Mouse (Mus musculus) forebrain, embryonic 10.5 days (tissue): Measurements from ENCODE around the gene Higd2a. TPM values are rescaled to one million over a fixed set of nuclear protein-coding genes. Genes with fewer than 3 reads are reported as not detected.

Source experiments
- DNase-seq: peaks from one replicate; pipeline ENCODE4 v3.0.0-alpha.2; 2017; ENCODE audit warnings: low spot score; ENCODE audit errors: extremely low spot score
- H3K27ac ChIP-seq: fragments of 300-500 bp; sonication (generic); 2 replicates; pipeline ENCODE4 v1.5.1; 2016; ENCODE audit warnings: mild to moderate bottlenecking
- H3K27me3 ChIP-seq: fragments of 300-500 bp; sonication (generic); 2 replicates; pipeline ENCODE4 v1.6.1; 2016; ENCODE audit warnings: mild to moderate bottlenecking; ENCODE audit not compliant: poor library complexity, severe bottlenecking
- H3K36me3 ChIP-seq: fragments of 300-500 bp; sonication (generic); replicated peaks from 2 replicates; pipeline ENCODE4 v1.6.1; 2016; ENCODE audit warnings: mild to moderate bottlenecking, moderate library complexity
- H3K4me1 ChIP-seq: fragments of 300-500 bp; sonication (generic); 2 replicates; pipeline ENCODE4 v1.6.1; 2016
- H3K4me3 ChIP-seq: fragments of 300-500 bp; sonication (generic); 2 replicates; pipeline ENCODE4 v1.5.1; 2016; ENCODE audit warnings: mild to moderate bottlenecking, moderate library complexity
- H3K9me3 ChIP-seq: fragments of 300-500 bp; sonication (generic); 2 replicates; pipeline ENCODE4 v1.6.1; 2016; ENCODE audit warnings: mild to moderate bottlenecking, moderate library complexity
- WGBS: fragments of 180-500 bp; shearing (Covaris S2); methylation state at CpG from one replicate; pipeline ENCODE4 v1.1.7; 2016; 5-methylcytosine and 5-hydroxymethylcytosine counted together
- polyA plus RNA-seq: library from polyadenylated mRNA; unstranded; fragments of >200 nt; fragmentation: Nextera tagmentation; extraction: Ambion mirVana; gene quantifications from 2 replicates; pipeline ENCODE4 v1.2.1, GENCODE M21; 2016

The Higd2a gene
- polyA plus RNA-seq, 1 experiment from 2014 or later, result 143 TPM

DNA sequence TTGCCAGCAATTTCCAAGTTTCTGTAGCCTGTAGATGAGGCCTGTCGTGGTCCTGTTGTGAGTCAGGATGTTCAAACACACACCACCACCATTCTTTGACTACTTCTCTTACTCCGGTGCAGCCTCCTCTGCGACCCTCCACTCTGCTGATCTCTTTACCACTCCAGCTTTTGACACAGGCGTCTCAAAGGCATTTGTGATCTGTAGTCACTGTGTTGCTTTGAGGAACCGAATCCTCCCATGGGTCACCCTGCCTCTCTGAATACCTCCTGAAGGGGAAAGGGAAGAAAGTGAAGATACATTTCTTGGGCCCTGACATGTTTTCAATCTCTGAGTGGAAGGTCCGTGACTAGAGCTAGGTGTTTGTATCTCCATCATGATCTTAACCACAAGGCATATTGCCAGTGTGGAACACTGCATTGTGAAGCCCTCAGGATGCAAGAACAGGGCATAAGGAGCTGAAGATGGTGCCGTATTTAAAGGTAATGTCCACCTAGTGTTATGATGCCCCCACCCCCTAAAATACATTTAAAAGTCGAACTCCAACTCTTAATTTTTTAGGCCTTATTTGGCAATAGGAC lies 1.9 kb downstream of the Higd2a start:
- H3K4me1 ChIP-seq, result peaks cover 29% of the 10 kb centered on the region
- no peak overlapping the region for H3K4me3 ChIP-seq
- DNase-seq, result no peak
- no peaks in the 10 kb centered on the region; the same call in 1 of the 2 replicates for H3K27me3 ChIP-seq
- 90% methylated on average over 8 of the region's 8 CpGs for WGBS
- peaks cover 39% of the 10 kb centered on the region for H3K36me3 ChIP-seq
- H3K27ac ChIP-seq, result no peak overlapping the region
- H3K9me3 ChIP-seq, result no peaks in the 10 kb centered on the region

DNA sequence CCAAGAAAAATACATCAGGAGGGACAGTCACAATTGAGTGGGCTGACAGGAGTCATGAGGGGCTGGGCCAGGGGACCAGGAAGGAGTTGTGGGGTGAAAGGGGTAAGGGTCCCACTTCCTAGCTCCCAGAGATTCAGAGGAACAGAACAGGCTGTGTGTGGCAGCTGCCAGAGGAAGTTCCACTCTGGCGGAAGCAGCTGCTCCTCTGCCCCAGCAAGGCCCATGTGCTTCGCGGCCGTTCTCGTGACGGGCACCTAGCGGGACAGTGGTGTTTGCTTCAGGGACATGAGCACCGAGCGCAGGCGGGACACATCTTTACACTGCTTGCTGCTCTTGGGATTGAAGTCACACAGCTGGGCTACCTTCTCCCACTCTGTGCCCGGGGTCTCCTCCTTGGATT lies 3.6 kb downstream of the Higd2a start:
- 92% methylated on average over 11 of the region's 11 CpGs for WGBS
- H3K4me1 ChIP-seq, result peaks cover 24% of the 10 kb centered on the region
- no peak overlapping the region for H3K27ac ChIP-seq
- peaks cover 9% of the 10 kb centered on the region for H3K27me3 ChIP-seq
- H3K4me3 ChIP-seq, result no peak overlapping the region
- peaks cover 26% of the 10 kb centered on the region for H3K36me3 ChIP-seq
- no peak for DNase-seq
- no peaks in the 10 kb centered on the region for H3K9me3 ChIP-seq

DNA sequence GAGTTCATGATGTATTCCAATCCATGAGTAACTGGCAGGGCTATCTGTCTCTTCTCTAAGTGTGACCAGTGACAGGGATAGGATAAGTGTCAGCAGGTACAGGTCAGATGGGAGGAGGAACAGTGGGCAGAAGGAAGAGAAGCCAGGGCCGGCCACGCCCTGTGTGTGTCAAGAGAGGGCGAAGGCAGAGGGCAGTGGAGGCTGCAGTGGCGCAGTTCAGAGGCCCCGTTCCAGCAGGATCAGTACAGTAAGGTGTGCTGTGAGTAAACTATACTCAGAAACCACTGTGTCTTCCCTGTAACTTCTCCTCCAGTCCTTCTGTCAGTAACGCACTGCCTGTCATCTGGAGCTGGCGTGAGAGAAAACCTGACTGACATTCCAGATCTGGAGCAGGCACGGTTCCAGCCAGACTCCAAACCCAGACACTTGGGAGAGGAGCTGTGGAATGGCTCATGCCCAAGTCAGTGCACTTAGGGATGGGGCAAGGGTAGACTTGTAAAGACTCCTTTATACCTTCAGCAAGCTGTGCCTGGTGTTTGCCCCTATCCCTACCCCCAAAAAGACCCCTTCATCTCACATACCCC lies 6.2 kb downstream of the Higd2a start:
- DNase-seq, result no peak
- 92% methylated on average over 8 of the region's 8 CpGs for WGBS
- no peaks in the 10 kb centered on the region for H3K9me3 ChIP-seq

GRCm38 (mm10) chr13:54596870-54597269 lies 6.9 kb downstream of the Higd2a start:
- no peaks in the 10 kb centered on the region for H3K9me3 ChIP-seq
- H3K4me1 ChIP-seq, result peaks cover 2% of the 10 kb centered on the region
- no peak overlapping the region for H3K4me3 ChIP-seq
- H3K27me3 ChIP-seq, result peaks cover 42% of the 10 kb centered on the region
- no peak for DNase-seq
- H3K36me3 ChIP-seq, result peaks cover 31% of the 10 kb centered on the region
- 79% methylated on average over 5 of the region's 5 CpGs for WGBS
- H3K27ac ChIP-seq, result no peak overlapping the region

More for the DNA sequence above, 6.2 kb downstream of the Higd2a start:
- Histone ChIP-seq H3K36me3 (peaks cover 33% of the 10 kb centered on the region), H3K4me3 (no peak overlapping the region), H3K4me1 (peaks cover 9% of the 10 kb centered on the region), H3K27me3 (peaks cover 35% of the 10 kb centered on the region), H3K27ac (no peak overlapping the region)

DNA sequence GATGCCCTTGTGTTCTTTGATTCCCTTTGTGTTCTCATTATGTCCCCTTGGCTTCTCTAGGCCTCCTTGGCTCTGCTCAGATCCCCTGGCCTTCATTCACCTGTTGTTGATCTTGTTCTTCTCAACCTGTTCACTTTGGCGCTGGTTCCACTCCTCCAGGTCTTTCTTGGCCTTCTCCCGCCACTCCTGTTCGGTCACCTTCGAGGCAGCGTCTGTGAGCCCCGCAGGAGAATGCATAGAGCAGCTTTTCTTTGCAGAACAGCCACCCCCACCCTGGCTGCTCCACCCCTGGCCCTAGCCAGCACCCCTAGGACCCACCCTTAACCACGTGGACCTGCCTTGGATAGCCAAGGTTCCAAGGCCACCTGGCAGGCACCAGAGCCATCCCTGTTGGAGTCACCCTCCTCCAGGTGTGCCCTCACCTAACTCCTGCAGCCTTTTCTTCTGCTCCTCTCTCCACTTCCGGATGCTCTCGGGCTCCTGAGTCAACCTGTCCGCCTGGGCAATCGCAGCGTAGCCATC lies 8.7 kb downstream of the Higd2a start:
- peaks cover 12% of the 10 kb centered on the region for H3K4me1 ChIP-seq
- 90% methylated on average over 12 of the region's 12 CpGs for WGBS
- peaks cover 22% of the 10 kb centered on the region for H3K36me3 ChIP-seq
- H3K27me3 ChIP-seq, result peaks cover 58% of the 10 kb centered on the region
- no peaks in the 10 kb centered on the region for H3K9me3 ChIP-seq
- H3K4me3 ChIP-seq, result no peak overlapping the region
- no peak for DNase-seq
- H3K27ac ChIP-seq, result no peak overlapping the region

GRCm38 (mm10) chr13:54602639-54603111 lies 12.7 kb downstream of the Higd2a start:
- Histone ChIP-seq H3K4me1 (peaks cover 22% of the 10 kb centered on the region), H3K9me3 (no peaks in the 10 kb centered on the region), H3K27me3 (peaks cover 97% of the 10 kb centered on the region), H3K4me3 (no peak overlapping the region), H3K36me3 (peaks cover 13% of the 10 kb centered on the region), H3K27ac (no peak overlapping the region)
- 59% methylated on average over 3 of the region's 3 CpGs for WGBS
- DNase-seq, result no peak

DNA sequence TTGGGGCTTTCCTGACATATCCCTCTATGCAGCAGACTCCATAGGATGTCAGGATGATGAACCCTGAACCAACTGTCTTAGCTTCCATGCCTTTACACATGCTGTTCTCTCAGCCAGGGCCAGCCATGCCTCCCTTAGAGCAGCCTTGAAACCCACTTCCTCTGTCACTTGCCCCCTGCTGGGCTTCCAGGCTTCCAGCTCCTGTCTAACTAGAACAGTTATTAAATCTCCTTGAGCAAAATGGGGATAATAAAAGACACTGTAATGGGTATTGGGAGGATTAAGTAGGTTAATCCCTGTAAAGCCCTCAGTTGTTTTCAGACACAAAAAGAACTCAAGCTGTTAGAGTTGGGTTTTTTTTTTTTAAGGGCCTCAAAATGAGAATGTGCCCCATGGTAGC lies 13.5 kb downstream of the Higd2a start:
- Histone ChIP-seq H3K27me3 (peaks cover 95% of the 10 kb centered on the region), H3K36me3 (peaks cover 9% of the 10 kb centered on the region), H3K4me1 (peaks cover 25% of the 10 kb centered on the region), H3K27ac (no peak overlapping the region), H3K4me3 (no peak overlapping the region), H3K9me3 (no peaks in the 10 kb centered on the region)
- no peak for DNase-seq

- Histone ChIP-seq H3K4me1 (peaks cover 32% of the 10 kb centered on the region), H3K27ac (no peak overlapping the region), H3K27me3 (peaks cover 95% of the 10 kb centered on the region), H3K9me3 (no peaks in the 10 kb centered on the region), H3K36me3 (peaks cover 2% of the 10 kb centered on the region), H3K4me3 (no peak overlapping the region)
- 41% methylated on average over 4 of the region's 4 CpGs for WGBS
- no peak for DNase-seq
These were observed 14.2 kb downstream of the Higd2a start for GRCm38 (mm10) chr13:54604221-54604620.

GRCm38 (mm10) chr13:54605426-54605825 lies 15.4 kb downstream of the Higd2a start:
- DNase-seq, result no peak
- Histone ChIP-seq H3K36me3 (no peaks in the 10 kb centered on the region), H3K9me3 (no peaks in the 10 kb centered on the region), H3K4me3 (no peak overlapping the region), H3K27me3 (peaks cover 95% of the 10 kb centered on the region), H3K27ac (no peak overlapping the region), H3K4me1 (peaks cover 36% of the 10 kb centered on the region)
- WGBS, result 87% methylated on average over 5 of the region's 5 CpGs

DNA sequence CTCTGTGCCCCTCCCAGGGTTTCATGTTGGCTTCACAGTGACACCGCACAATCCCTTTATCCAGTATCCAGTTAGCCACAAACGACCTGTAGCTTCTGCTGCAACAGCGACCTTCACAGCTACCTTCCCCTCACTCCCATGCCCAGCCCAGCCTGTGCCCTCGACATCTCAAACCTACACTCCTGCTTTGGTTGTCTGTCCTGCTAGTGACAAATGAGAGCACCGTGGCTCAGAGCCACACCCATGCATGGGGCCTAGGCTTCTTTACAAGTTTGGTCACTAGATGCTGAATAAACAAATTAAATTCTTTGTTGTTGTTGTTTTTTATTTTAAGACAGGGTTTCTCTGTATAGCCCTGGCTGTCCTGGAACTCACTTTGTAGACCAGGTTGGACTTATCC lies 17.2 kb downstream of the Higd2a start:
- Histone ChIP-seq H3K4me1 (peaks cover 50% of the 10 kb centered on the region), H3K9me3 (no peaks in the 10 kb centered on the region), H3K27me3 (peaks cover 90% of the 10 kb centered on the region), H3K4me3 (no peak overlapping the region), H3K27ac (no peak overlapping the region), H3K36me3 (no peaks in the 10 kb centered on the region)
- 80% methylated on average over 5 of the region's 5 CpGs for WGBS
- DNase-seq, result no peak

DNA sequence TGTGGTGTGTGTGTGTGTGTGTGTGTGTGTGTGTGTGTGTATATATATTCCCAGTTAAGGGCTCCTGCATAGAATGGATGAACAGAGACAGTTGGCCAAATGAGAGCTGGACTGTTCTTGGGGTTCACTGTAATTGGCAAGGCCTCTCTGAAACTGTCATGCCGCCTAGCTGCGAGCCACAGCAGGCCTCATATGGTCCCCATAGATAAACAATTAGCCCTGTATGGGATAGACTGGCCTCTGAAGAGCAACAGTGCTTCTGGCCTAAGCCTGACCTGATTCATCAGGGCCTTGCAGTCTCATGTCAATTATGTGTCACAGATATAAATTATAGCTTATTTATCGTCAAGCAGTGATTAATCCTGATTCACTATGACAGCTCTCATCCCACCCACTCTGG lies 18.0 kb downstream of the Higd2a start:
- Histone ChIP-seq H3K27me3 (peaks cover 82% of the 10 kb centered on the region), H3K9me3 (no peaks in the 10 kb centered on the region), H3K27ac (no peak overlapping the region), H3K4me3 (no peak overlapping the region), H3K4me1 (peaks cover 44% of the 10 kb centered on the region), H3K36me3 (no peaks in the 10 kb centered on the region)
- DNase-seq, result no peak
- WGBS, result 79% methylated on average over 3 of the region's 3 CpGs

GRCm38 (mm10) chr13:54608666-54609065 lies 18.7 kb downstream of the Higd2a start:
- Histone ChIP-seq H3K36me3 (no peaks in the 10 kb centered on the region), H3K4me3 (no peak overlapping the region), H3K27me3 (peaks cover 78% of the 10 kb centered on the region), H3K9me3 (no peaks in the 10 kb centered on the region), H3K27ac (no peak overlapping the region), H3K4me1 (peaks cover 38% of the 10 kb centered on the region)
- 9% methylated on average over 8 of the region's 8 CpGs for WGBS
- no peak for DNase-seq

- H3K27me3 ChIP-seq, result peaks cover 72% of the 10 kb centered on the region
- no peak overlapping the region for H3K27ac ChIP-seq
- H3K4me1 ChIP-seq, result peaks cover 32% of the 10 kb centered on the region
- 22% methylated on average over 1 of the region's 1 CpGs for WGBS
- no peaks in the 10 kb centered on the region for H3K9me3 ChIP-seq
- no peak for DNase-seq
- H3K36me3 ChIP-seq, result no peaks in the 10 kb centered on the region
- no peak overlapping the region for H3K4me3 ChIP-seq
These were observed 19.3 kb downstream of the Higd2a start for GRCm38 (mm10) chr13:54609301-54609700.
